Mouse (Mus musculus): ENCODE measurements around the gene 1700012B09Rik.

Gene 1700012B09Rik

DNA sequence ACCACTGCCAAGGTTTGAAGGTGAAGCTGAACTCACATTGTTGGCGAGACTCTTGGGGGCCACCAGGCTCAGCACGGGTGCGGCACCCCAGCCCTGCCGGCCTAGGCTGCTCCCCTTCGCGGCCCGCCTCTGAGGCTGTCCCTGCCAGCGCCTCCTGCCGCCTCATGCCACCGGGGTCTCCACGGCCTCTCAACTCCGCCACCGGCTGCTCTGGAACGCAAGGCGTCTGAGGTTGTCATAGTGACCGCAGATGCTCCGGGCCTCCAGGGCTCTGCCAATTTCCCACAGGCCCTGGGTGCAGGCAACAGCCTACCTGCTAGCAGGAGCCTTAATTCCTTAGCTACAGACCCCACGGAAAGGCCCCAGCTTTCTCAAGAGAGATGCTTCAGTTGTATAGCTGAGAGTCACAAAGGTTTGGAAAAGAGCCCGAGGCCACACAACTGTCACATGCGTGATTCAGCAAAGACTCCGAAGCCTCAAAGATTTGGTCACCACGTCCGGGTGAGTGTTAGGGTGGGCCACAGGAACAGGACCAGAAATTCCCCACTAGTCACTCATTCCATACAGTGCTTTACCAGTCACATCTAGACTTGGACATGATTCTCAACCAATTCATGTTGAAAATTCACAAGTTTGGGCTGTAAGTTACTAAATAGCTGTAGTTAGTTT, at the start of gene 1700012B09Rik:
Gene 1700012B09Rik, minus strand, starts transcription at position 228 of the 669 bp plus-strand sequence.
- no peak for DNase-seq (ENCODE audit: low read depth, low spot score)

DNA sequence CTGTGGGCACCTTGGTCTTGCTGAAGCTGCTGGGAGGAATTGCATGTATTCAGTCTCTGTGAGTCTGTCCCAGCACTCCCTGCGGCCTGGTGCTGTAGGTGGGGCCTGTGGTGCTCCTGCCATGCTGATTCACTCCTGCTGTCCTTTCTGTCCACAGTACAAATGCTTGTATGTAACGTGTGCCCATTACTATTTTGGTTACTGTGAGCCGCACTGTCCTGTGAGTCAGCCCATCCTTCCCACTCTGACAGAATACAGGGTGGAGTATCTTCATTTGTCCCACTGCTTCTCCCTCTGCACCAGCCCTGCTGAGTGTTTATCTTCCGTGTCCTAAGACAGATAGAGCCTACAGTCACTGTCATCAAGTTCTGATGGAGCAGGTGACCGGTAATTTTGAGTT, 39.3 kb upstream of the 1700012B09Rik start:
- no peak for DNase-seq (ENCODE audit: low read depth, low spot score)

GRCm38 (mm10) chr9:14806786-14807185, 36.0 kb upstream of the 1700012B09Rik start:
- no peak for DNase-seq (ENCODE audit: low read depth, low spot score)

DNA sequence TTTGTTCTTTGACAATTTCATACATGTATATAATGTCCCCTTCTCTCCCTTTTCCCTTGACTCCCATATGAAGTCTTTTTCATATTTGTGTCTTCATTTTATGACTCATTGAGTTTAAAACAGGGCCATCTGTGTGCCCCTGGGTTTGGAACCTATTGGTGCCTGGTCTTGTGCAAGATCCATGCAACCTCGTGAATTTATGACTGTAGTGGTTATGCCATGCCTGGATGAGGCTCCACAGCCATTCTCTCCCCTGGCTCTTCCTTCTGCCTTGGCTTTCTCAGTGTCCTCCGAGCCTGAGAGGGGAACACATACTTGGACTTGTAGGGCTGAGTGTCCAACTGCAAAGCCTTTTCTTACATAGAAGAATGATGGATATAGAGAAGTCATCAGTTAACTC, 34.9 kb upstream of the 1700012B09Rik start:
- no peak for DNase-seq (ENCODE audit: low read depth, low spot score)

DNA sequence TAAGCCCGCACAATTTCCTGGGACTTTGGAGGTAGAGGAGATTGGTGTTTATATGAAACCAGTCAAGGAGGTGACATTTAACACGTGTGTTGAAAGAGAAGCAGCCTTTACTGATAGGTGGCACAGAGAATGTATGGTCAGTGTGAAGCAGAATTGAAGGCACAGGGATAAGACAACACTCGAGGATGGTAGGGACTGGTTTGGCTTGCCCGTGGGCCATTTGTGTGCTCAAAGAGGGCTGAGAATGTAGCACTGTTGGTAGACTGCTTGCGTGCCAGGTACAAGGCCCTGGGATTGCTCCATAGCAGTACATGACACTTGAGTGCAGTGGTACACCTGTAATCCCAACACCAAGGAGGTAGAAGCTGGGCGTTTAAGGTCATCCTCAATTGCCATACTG, 16.5 kb upstream of the 1700012B09Rik start:
- DNase-seq (ENCODE audit: low read depth, low spot score), result no peak

DNA sequence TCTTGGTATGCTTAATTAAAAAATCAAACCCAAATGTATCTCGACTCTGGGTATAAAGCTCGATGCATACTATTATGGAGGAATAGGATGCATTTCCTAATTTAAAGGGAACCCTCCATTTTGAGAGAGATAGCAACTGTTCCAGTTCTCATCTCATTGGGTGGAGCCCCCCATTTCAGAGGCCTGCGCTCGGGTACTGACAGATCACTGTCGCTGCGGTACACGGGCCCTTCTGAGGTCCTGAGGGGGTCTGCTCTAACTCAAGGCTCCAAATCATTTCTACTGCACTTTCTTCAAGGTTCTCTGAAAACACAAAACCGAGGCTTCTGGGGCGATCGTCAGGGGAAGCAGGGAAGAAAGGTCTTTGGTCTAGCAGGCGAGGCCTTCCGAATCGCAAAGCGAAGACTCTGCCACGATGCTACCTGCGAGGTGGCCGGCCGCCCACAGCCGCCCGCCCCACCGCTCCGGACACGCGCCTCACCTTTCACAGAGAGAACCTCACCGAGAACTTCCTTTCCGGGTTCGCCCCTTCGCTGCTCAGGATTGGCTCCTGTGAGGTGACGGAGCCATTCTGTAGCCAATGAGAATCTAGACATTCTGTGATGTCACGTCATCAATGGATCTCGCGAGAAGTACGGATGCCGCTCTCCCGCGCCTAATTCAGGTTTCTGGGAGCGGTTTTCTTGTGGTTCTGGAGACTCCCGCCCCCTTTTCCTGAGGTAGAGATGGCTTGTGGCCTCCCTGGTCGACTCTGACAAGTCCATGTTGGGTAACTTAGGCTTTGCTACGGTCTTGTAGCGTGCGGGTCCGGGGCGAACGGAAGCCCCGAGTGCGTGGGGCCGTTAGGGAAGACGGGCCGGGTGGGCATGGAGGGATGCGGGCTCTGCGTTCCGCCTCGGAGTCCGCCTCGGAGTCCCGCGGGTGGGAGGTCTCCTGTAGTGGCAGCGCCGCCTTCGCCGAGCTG, 13.5 kb upstream of the 1700012B09Rik start, which contains the start of the genes Mre11a and Ankrd49:
Gene Mre11a, plus strand, starts transcription at position 616 of the 964 bp plus-strand sequence.
Gene Ankrd49, minus strand, starts transcription at position 818 of the 964 bp plus-strand sequence.
- peak; percentile 89 for DNase-seq (ENCODE audit: low read depth, low spot score)

DNA sequence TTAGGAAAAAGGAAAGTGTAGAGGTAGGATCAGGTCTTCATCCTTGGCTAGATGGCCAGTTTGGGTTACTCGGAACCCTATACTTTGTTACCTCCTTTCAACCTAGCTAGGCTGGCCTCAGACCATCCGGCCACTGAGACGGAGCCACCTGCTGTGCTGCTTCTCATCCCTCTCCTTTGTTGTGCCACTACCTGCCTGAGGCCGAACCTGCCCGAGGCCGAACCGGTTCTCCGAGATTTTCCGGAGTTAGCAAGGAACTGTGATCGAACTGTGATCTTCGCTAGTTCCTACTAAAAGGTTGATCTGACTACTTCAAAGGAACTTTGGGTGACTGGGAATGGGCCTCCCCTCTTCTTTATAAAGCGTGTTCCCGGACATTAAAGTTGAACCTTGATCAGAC, 7.5 kb upstream of the 1700012B09Rik start:
- DNase-seq (ENCODE audit: low read depth, low spot score), result no peak

- DNase-seq (ENCODE audit: low read depth, low spot score), result no peak
Observed at GRCm38 (mm10) chr9:14773813-14774212, 3.0 kb upstream of the 1700012B09Rik start.

DNA sequence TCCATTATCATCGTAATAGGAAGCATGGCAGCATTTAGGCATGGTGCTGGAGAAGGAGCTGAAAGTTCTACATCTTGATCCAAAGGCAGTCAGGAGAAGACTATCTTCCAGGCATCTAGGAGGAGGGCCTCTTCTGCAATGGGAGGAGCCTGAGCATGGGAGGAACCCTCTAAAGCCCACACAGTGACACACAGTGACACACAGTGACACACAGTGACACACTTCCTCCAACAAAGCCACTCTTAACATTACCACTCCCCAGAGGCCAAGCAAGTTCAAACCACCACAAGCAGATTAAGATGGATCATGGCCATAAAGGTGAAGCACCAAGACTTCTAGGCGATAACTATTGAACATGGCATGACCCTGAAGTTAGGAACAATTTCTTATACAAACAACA, 1.2 kb upstream of the 1700012B09Rik start:
- DNase-seq (ENCODE audit: low read depth, low spot score), result no peak

GRCm38 (mm10) chr9:14769811-14770210, 1.0 kb downstream of the 1700012B09Rik start:
- no peak for DNase-seq (ENCODE audit: low read depth, low spot score)

DNA sequence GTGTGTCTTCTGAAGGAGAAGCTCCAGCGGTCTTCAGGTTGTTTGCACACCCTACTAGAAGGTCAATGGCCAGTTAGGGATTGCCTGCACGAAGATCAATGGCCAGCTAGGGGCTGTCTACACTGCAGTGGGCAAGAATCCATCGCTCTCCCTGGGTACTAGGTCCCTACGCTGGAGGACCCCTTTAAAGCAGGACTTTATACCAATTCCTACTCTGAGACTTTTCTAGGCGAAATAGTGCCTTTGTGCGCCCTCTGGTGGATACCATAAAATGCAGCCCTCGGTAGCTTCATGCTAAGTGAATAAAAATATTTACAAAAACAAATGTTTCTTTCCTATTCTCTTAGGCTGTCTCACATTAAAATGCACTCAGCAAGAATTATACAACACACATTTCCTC, 6.1 kb downstream of the 1700012B09Rik start:
- no peak for DNase-seq (ENCODE audit: low read depth, low spot score)

DNA sequence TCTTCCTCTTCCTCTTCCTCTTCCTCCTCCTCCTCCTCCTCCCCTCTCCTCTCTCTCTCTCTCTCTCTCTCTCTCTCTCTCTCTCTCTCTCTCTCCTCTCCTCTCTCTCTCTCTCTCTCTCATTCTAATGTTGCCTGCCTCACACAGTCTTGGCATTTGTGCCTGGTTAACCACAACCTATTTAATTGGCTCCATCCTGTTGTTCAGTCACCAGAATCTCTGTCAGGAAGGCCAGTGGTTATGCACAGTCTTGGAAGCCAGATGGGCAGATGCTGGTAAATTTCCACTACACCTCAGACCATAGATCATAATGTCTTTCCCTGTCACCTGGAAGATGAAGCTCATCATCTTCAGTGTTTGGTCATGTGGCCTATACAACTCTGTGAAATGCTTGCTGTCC, 11.6 kb downstream of the 1700012B09Rik start:
- DNase-seq (ENCODE audit: low read depth, low spot score), result no peak

- no peak for DNase-seq (ENCODE audit: low read depth, low spot score)
Observed at GRCm38 (mm10) chr9:14758590-14758989, 12.2 kb downstream of the 1700012B09Rik start.

GRCm38 (mm10) chr9:14754469-14754868, 16.4 kb downstream of the 1700012B09Rik start:
- no peak for DNase-seq (ENCODE audit: low read depth, low spot score)

DNA sequence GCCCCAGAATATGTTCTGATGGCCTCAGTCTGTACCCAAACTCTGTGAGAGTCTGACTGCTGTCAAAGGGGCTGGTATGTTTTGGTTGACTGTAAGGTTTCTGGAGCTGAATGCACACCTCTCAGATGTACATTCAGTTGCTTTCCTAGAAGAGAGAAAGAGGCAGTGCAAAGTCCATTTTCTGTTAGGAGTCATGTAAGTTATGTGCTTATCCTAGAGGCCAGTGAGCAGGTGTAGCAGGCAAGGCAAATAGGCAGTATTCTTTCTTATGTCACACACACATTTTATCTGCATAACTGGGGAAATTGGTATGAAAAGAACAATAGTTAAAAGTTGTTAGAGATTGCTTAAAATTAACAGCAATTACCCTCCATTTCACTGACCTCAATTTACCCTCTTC, 16.9 kb downstream of the 1700012B09Rik start:
- no peak for DNase-seq (ENCODE audit: low read depth, low spot score)

DNA sequence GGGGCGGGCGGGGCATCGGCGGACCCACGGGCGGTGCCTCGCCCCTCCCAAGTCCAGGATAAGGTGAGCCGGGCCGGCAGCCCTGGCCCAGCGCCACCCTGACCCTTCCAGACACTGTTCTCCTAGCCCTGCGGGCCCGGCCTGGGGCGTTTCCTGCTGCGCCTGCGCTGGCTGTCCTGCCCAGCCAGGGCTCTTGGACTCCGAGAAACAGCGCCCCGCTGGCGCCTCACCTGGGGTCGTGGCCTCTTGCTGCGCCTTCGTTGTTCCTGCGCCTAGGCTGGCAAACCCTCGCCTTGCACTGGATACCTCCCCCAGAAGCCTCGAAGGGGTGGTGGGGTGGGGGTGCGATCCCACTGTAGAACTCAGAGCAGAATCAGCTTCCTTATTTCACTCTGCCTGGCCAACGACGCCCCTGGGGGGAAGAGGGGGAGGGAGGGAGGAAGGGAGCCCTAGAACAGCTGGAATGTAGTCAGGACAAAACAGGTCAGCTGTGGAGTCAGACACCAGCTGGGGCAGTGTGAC, 18.8 kb downstream of the 1700012B09Rik start, which contains the start of gene Fut4:
Gene Fut4, minus strand, starts transcription at position 393 of the 522 bp plus-strand sequence.
- DNase-seq (ENCODE audit: low read depth, low spot score), result no peak

- DNase-seq (ENCODE audit: low read depth, low spot score), result no peak
Observed at GRCm38 (mm10) chr9:14751503-14752000, 19.3 kb downstream of the 1700012B09Rik start.

DNA sequence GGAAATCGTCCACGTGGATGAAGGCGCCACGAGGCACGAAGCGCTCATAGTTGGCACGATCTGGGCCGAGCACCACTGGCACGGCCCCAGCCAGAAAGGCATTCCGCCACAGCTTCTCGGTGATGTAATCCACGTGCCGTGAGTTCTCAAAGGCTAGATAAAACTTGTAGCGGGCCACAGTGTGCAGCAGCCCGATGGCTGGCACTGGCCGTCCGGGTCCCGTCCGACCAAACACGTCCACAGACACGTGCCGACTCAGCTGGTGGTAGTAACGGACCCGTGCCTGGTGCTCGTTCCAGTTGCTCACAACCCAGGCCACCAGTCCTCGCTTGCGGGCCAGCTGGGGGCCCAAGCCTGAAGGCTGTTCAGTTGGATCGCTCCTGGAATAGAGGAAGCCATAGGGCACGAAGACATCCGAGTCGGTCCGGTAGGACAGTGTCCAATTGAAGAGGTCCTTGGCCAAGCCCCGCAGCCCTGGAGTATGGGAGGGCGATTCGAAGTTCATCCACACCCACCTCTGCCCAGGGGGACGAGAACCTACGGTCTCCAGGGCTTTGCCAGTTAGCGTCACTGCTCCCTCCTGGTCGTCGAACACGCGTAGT, 19.8 kb downstream of the 1700012B09Rik start:
- no peak for DNase-seq (ENCODE audit: low read depth, low spot score)

DNA sequence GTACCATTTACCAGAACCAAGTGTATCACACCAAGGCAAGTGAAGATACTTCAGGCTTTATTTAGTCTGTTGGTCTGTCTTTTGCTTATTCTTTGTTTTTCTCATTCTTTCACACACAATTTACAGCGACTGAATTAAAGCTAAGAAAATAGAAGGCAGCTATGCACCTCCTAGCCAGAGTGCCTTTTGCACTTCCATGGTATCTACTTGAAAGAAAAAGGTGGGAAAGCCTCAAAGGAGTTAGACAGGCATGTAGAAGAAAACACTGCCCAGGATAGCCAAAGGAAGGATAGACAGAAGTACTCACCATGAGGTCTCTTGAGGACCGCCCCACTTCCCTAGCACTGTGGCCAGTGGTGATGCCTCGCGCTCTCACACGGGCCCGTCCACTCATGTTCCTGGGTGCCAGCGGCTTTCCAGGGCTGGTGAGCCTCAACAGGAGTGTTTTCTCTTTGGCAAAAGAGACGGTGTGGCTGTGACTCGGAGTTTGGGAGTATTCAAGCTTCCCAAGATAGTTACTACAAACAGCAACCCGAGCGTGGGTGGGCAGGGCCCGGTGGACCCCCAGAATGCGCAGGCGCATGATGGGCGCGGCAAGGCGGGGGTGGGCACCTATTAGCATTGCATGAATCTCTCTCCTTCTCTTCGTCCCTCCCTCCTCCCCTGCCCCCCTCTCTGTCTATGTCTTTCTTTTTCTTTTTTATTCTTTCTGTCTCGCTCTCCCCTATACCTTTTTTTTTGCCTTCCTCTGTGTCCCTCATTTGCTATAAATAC, 30.5 kb downstream of the 1700012B09Rik start, which contains the start of gene Piwil4:
Gene Piwil4, minus strand, starts transcription at position 583 of the 774 bp plus-strand sequence.
- DNase-seq (ENCODE audit: low read depth, low spot score), result no peak

- DNase-seq (ENCODE audit: low read depth, low spot score), result no peak
Observed at GRCm38 (mm10) chr9:14739498-14740150, 31.2 kb downstream of the 1700012B09Rik start.
